Mouse (Mus musculus): ENCODE results near the gene Aqp3.

- no peak for TF ChIP-seq EP300 (IDR thresholded peaks at IDR 0.05; ENCODE audit: low read depth)
- TF ChIP-seq CTCF (IDR thresholded peaks at IDR 0.05; ENCODE audit: low read depth), result no peak
Observed at GRCm38 (mm10) chr4:41108717-41109425, 10.9 kb upstream of the Aqp3 start.

Data from heart, postnatal 0 days (tissue).